Mouse (Mus musculus): Measurements from ENCODE around the gene Cwc22. TPM values are rescaled to one million over a fixed set of nuclear protein-coding genes. Genes with fewer than 3 reads are reported as not detected.

Cwc22 gene
- polyA plus RNA-seq, 1 experiment: 8.5 TPM

DNA sequence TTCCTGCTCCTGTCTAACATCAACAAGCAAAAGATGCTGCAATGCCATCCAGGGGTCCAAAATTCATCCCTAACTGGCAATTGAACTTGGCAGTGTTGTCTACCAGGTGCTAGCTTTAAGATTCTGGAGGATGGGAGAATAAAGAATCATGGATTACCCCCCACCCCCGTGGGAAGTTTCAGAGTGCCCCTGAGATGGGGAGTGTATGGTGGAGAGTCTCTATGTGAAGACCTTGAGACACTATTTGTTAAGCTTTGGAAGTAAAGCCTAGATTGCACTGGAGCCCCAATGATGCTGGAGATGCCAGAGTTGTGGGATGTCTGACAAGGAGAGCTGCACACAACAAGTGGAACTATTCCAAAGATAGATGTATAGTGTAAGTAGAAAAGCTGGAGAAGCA lies 3.9 kb upstream of the Cwc22 start:
- no peak overlapping the region for H3K4me3 ChIP-seq (ENCODE audit: insufficient read depth, poor library complexity, severe bottlenecking)
- H3K79me3 ChIP-seq (ENCODE audit: low read depth): peaks cover 6% of the 10 kb centered on the region
- no peaks in the 10 kb centered on the region for H3K36me3 ChIP-seq (ENCODE audit: control insufficient read depth, insufficient read depth)
- no peak for TF ChIP-seq FOSL1 (IDR thresholded peaks at IDR 0.05; ENCODE audit: insufficient read depth, low read length, poor library complexity, severe bottlenecking)
- TF ChIP-seq USF1 (IDR thresholded peaks at IDR 0.05; ENCODE audit: low read depth): no peak
- no peak for TF ChIP-seq CTCF (IDR thresholded peaks at IDR 0.05; ENCODE audit: control insufficient read depth, insufficient read depth, insufficient read length)
- TF ChIP-seq MAX (IDR thresholded peaks at IDR 0.05): no peak
- TF ChIP-seq MYOG (IDR thresholded peaks at IDR 0.05; ENCODE audit: control insufficient read depth, extremely low read depth, insufficient read length): no peak
- TF ChIP-seq CEBPB (IDR thresholded peaks at IDR 0.05; ENCODE audit: low read depth): no peak
- TF ChIP-seq MYOD1 (IDR thresholded peaks at IDR 0.05; ENCODE audit: control insufficient read depth, insufficient read length, low read depth): no peak
- H3K27me3 ChIP-seq (ENCODE audit: control insufficient read depth, insufficient read depth, insufficient read length): no peaks in the 10 kb centered on the region
- peaks cover 9% of the 10 kb centered on the region for H3K79me2 ChIP-seq (ENCODE audit: control insufficient read depth, insufficient read depth)
- H3ac ChIP-seq (ENCODE audit: control insufficient read depth, insufficient read length, low read depth): no peak overlapping the region

DNA sequence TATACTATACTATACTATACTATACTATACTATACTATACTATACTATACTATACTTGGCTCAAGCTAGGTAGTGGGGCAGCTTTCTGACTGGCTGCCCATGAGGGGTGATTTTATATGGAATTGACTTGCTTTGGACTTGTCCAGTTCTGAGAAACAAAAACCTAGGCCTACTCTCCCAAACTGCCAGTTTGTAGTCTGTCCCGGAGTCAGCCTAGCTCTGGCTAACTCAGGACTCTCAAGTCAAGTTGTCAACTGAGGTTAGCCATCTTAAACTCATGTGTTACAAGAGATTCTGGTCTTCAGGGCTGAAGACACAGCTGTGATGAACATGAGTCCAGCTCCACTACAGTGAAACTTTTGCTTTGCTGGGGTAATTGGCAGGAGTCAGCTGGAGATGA lies 3.3 kb upstream of the Cwc22 start:
- H3K27me3 ChIP-seq (ENCODE audit: control insufficient read depth, insufficient read depth, insufficient read length): no peaks in the 10 kb centered on the region
- H3K4me3 ChIP-seq (ENCODE audit: insufficient read depth, poor library complexity, severe bottlenecking): no peak overlapping the region
- H3K36me3 ChIP-seq (ENCODE audit: control insufficient read depth, insufficient read depth): no peaks in the 10 kb centered on the region
- TF ChIP-seq MYOD1 (IDR thresholded peaks at IDR 0.05; ENCODE audit: control insufficient read depth, insufficient read length, low read depth) (no peak), MAX (IDR thresholded peaks at IDR 0.05) (no peak)
- H3K79me3 ChIP-seq (ENCODE audit: low read depth): peaks cover 12% of the 10 kb centered on the region
- H3K79me2 ChIP-seq (ENCODE audit: control insufficient read depth, insufficient read depth): peaks cover 15% of the 10 kb centered on the region
- H3ac ChIP-seq (ENCODE audit: control insufficient read depth, insufficient read length, low read depth): no peak overlapping the region

DNA sequence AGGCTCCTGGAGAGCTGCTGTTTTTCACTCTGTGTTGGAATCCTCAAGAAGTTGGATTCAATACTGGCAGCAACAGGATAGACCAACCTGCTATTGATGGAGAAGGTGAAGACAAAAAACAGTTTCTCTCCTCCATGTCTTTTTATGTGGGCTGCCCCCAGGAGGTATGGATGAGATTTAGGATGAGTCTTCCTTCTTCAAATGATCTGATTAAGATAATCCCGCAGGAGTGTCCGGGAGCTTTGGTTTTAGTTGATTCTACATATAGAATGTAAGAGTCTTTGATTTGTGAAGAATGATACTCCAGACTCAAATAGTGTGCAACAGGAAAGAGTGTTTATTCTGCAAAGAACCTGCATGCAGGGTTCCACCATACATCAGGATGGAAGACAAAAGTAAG lies 2.7 kb upstream of the Cwc22 start:
- Histone ChIP-seq H3K79me3 (ENCODE audit: low read depth) (peaks cover 18% of the 10 kb centered on the region), H3K36me3 (ENCODE audit: control insufficient read depth, insufficient read depth) (no peaks in the 10 kb centered on the region), H3ac (ENCODE audit: control insufficient read depth, insufficient read length, low read depth) (no peak overlapping the region), H3K79me2 (ENCODE audit: control insufficient read depth, insufficient read depth) (peaks cover 21% of the 10 kb centered on the region), H3K27me3 (ENCODE audit: control insufficient read depth, insufficient read depth, insufficient read length) (no peaks in the 10 kb centered on the region), H3K4me3 (ENCODE audit: insufficient read depth, poor library complexity, severe bottlenecking) (no peak overlapping the region)
- no peak for TF ChIP-seq FOSL1 (IDR thresholded peaks at IDR 0.05; ENCODE audit: insufficient read depth, low read length, poor library complexity, severe bottlenecking)
- no peak for TF ChIP-seq CTCF (IDR thresholded peaks at IDR 0.05; ENCODE audit: control insufficient read depth, insufficient read depth, insufficient read length)
- TF ChIP-seq MAX (IDR thresholded peaks at IDR 0.05): no peak
- no peak for TF ChIP-seq CEBPB (IDR thresholded peaks at IDR 0.05; ENCODE audit: low read depth)
- TF ChIP-seq MYOD1 (IDR thresholded peaks at IDR 0.05; ENCODE audit: control insufficient read depth, insufficient read length, low read depth): no peak
- no peak for TF ChIP-seq MYOG (IDR thresholded peaks at IDR 0.05; ENCODE audit: control insufficient read depth, extremely low read depth, insufficient read length)
- TF ChIP-seq USF1 (IDR thresholded peaks at IDR 0.05; ENCODE audit: low read depth): no peak

DNA sequence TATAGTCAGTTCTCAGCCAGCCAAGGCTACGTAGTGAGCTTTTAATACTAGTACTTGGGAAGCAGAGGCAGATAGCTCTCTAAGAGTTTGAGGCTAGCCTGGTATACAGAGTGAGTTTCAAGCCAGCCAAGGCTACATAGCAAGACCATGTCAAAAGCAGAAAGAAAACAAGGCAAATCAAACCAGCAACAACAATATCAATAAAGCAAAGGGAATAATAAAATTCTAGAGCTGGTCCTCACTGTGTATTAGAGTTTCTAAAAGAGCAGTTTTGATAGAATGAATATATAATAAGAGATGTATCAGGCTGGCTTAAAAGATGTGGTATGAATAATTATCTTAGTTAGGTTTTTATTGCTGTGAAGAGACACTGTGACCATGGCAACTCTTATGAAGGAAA lies 2.0 kb upstream of the Cwc22 start:
- TF ChIP-seq FOSL1 (IDR thresholded peaks at IDR 0.05; ENCODE audit: insufficient read depth, low read length, poor library complexity, severe bottlenecking) (no peak), MYOG (IDR thresholded peaks at IDR 0.05; ENCODE audit: control insufficient read depth, extremely low read depth, insufficient read length) (no peak), CEBPB (IDR thresholded peaks at IDR 0.05; ENCODE audit: low read depth) (no peak), CTCF (IDR thresholded peaks at IDR 0.05; ENCODE audit: control insufficient read depth, insufficient read depth, insufficient read length) (no peak), MYOD1 (IDR thresholded peaks at IDR 0.05; ENCODE audit: control insufficient read depth, insufficient read length, low read depth) (no peak), USF1 (IDR thresholded peaks at IDR 0.05; ENCODE audit: low read depth) (no peak), MAX (IDR thresholded peaks at IDR 0.05) (no peak)
- peaks cover 25% of the 10 kb centered on the region for H3K79me3 ChIP-seq (ENCODE audit: low read depth)
- H3ac ChIP-seq (ENCODE audit: control insufficient read depth, insufficient read length, low read depth): no peak overlapping the region
- peaks cover 4% of the 10 kb centered on the region for H3K36me3 ChIP-seq (ENCODE audit: control insufficient read depth, insufficient read depth)
- no peaks in the 10 kb centered on the region for H3K27me3 ChIP-seq (ENCODE audit: control insufficient read depth, insufficient read depth, insufficient read length)
- peaks cover 29% of the 10 kb centered on the region for H3K79me2 ChIP-seq (ENCODE audit: control insufficient read depth, insufficient read depth)
- H3K4me3 ChIP-seq (ENCODE audit: insufficient read depth, poor library complexity, severe bottlenecking): no peak overlapping the region

DNA sequence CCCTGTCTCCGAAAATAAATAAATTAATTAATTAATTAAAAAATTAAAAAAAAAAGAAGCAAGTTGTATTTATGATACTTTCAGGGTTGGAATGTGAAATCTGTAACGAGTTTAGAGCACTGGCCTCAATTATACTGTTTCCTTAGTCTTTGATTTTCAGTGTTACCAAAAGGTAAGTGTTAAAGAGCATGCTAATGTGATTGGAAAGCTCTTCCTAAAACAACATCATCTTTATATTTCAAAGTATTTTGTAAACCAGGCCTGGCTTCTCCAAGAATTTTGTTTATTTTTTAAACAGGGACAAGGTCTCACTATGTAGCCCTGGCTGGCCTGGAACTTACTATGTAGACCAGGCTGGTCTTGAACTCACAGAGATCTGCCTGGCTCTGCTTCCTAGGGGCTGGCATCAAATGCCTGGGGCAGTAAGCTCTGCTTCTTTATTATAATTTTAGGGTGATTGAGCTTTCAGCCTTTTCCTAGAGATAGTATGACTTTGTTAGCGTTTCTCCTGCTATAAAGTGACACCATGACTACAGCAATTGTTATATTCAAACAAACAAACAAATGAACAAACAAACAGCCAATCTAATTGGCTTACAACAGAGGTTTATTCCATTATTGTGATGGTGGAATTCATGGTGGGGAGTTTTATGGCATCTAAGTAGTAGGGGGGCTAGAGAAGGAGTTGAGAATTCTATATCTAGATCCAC lies 1.1 kb upstream of the Cwc22 start:
- H3K36me3 ChIP-seq (ENCODE audit: control insufficient read depth, insufficient read depth): peaks cover 9% of the 10 kb centered on the region
- H3K79me3 ChIP-seq (ENCODE audit: low read depth): peaks cover 30% of the 10 kb centered on the region
- TF ChIP-seq CEBPB (IDR thresholded peaks at IDR 0.05; ENCODE audit: low read depth) (no peak), USF1 (IDR thresholded peaks at IDR 0.05; ENCODE audit: low read depth) (no peak), CTCF (IDR thresholded peaks at IDR 0.05; ENCODE audit: control insufficient read depth, insufficient read depth, insufficient read length) (no peak), FOSL1 (IDR thresholded peaks at IDR 0.05; ENCODE audit: insufficient read depth, low read length, poor library complexity, severe bottlenecking) (no peak), MAX (IDR thresholded peaks at IDR 0.05) (no peak), MYOG (IDR thresholded peaks at IDR 0.05; ENCODE audit: control insufficient read depth, extremely low read depth, insufficient read length) (no peak), MYOD1 (IDR thresholded peaks at IDR 0.05; ENCODE audit: control insufficient read depth, insufficient read length, low read depth) (no peak)
- H3K4me3 ChIP-seq (ENCODE audit: insufficient read depth, poor library complexity, severe bottlenecking): no peak overlapping the region
- peaks cover 36% of the 10 kb centered on the region for H3K79me2 ChIP-seq (ENCODE audit: control insufficient read depth, insufficient read depth)
- no peaks in the 10 kb centered on the region for H3K27me3 ChIP-seq (ENCODE audit: control insufficient read depth, insufficient read depth, insufficient read length)
- no peak overlapping the region for H3ac ChIP-seq (ENCODE audit: control insufficient read depth, insufficient read length, low read depth)

Measured in C2C12 (cell line).